10 mouse cellular contexts compared by ENCODE assay signal in the genomic region with DNA sequence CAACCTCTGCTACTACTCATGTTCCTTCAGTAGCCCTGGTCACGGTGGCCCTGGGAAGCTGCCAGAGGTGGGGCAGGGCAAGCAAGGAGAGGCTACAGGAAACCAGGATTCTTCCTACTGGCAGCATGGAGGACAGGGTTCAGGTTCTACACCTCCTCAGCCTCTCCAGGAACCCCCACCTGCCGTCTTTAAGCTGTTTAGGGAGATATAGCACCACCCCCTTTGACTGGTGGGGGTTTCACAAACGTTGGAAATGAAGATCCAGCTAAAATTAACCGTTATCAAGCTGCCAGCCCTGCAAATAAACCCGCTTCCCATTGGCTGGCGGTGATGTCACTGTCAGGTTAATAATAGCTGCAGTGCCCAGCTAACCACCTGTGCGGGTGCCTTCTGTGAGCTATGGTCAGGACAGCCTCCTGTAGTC. TPM values are rescaled to one million over a fixed set of nuclear protein-coding genes. Genes with fewer than 3 reads are reported as not detected.
A peak's percentile ranks its signal among the peaks of the same experiment; 100 is the strongest.
DNase-seq lines count a peak whose midpoint lies in the region; ATAC-seq lines count a peak whose summit lies in the region.
"Had no signal": no experiment of that assay in that cellular context is flagged by ENCODE, and none has a peak within 500 bp of the region (broad histone marks: within the 10 kb centered on the region; RNA-seq: fewer than 3 reads in every experiment).

No protein-coding gene starts in this region.

- no peaks in the 10 kb centered on the region for H3K36me3 ChIP-seq in hindbrain, embryonic 14.5 days (replicated peaks; ENCODE audit: control insufficient read depth, insufficient read depth)
- no peaks in the 10 kb centered on the region for H3K36me3 ChIP-seq in hindbrain, embryonic 10.5 days
- H3K36me3 ChIP-seq: lung, embryonic 15.5 days had no signal

- peak overlapping the region; percentile 57 for H3K27ac ChIP-seq in hindbrain, embryonic 14.5 days
- no peak overlapping the region for H3K27ac ChIP-seq in hindbrain, embryonic 10.5 days
- H3K27ac ChIP-seq: lung, embryonic 15.5 days had no signal

- no peak overlapping the region for H3K4me2 ChIP-seq in hindbrain, embryonic 14.5 days (replicated peaks)
- H3K4me2 ChIP-seq: lung, embryonic 15.5 days had no signal

- no peak for DNase-seq in hindbrain, embryonic 14.5 days (ENCODE audit: low spot score)
- DNase-seq in hindbrain, embryonic 10.5 days (ENCODE audit: low spot score): no peak
- DNase-seq in frontal cortex, postnatal 36 days (ENCODE audit: low spot score in 2 of 2): peak; percentile 69 to 93
- DNase-seq in layer of hippocampus, adult 9-11 months: peak; percentile 87
- peak; percentile 83 to 90 for DNase-seq in right cerebral cortex, postnatal 36 days (ENCODE audit: low spot score in 2 of 2)
- no peak for DNase-seq in urinary bladder, postnatal 10 days (ENCODE audit: low spot score)
- DNase-seq in urinary bladder, postnatal 14 days (ENCODE audit: low spot score): no peak
- no peak for DNase-seq in kidney, postnatal 14 days

- no peaks in the 10 kb centered on the region for H3K27me3 ChIP-seq in hindbrain, embryonic 14.5 days (ENCODE audit: control insufficient read depth, insufficient read depth, low read length)
- H3K27me3 ChIP-seq in hindbrain, embryonic 10.5 days (ENCODE audit: insufficient read depth, poor library complexity, severe bottlenecking): peaks cover 52% of the 10 kb centered on the region

- H3K9ac ChIP-seq in hindbrain, embryonic 14.5 days: no peak overlapping the region
- H3K9ac ChIP-seq: lung, embryonic 15.5 days had no signal

- H3K9me3 ChIP-seq in hindbrain, embryonic 14.5 days (ENCODE audit: control insufficient read depth, low read length): no peaks in the 10 kb centered on the region
- H3K9me3 ChIP-seq in hindbrain, embryonic 10.5 days: no peaks in the 10 kb centered on the region
- H3K9me3 ChIP-seq: lung, embryonic 15.5 days had no signal

- no peak overlapping the region for H3K4me3 ChIP-seq in hindbrain, embryonic 14.5 days (replicated peaks; ENCODE audit: low read length)
- H3K4me3 ChIP-seq in hindbrain, embryonic 10.5 days: no peak overlapping the region
- H3K4me3 ChIP-seq: lung, embryonic 15.5 days had no signal

- peaks cover 44% of the 10 kb centered on the region for H3K4me1 ChIP-seq in hindbrain, embryonic 14.5 days (replicated peaks; ENCODE audit: control insufficient read depth, insufficient read depth, low read length)
- H3K4me1 ChIP-seq in hindbrain, embryonic 10.5 days (replicated peaks): peaks cover 34% of the 10 kb centered on the region
- H3K4me1 ChIP-seq: lung, embryonic 15.5 days had no signal

- 53% methylated on average over 7 of the region's 7 CpGs for WGBS in hindbrain, embryonic 14.5 days
- WGBS in hindbrain, embryonic 10.5 days: 58% methylated on average over 7 of the region's 7 CpGs

- ATAC-seq in hindbrain, embryonic 14.5 days (ENCODE audit: low FRiP score): no peak

RNA-seq across cellular contexts. Expression of a gene that starts 2.3 kb away (rescaled TPM):
- polyA plus RNA-seq in hindbrain, embryonic 14.5 days (2014; fragmentation: Nextera tagmentation; extraction: Ambion mirVana): 21.1 and 22.3 TPM in 2 replicates
- polyA plus RNA-seq in hindbrain, embryonic 10.5 days (2016; fragmentation: Nextera tagmentation; extraction: Ambion mirVana): 0.47 TPM in 1 of 2 replicates, not detected in the other

RNA-seq across cellular contexts. Expression of a gene that starts 24.0 kb away (rescaled TPM):
- polyA plus RNA-seq in hindbrain, embryonic 14.5 days (2014; fragmentation: Nextera tagmentation; extraction: Ambion mirVana): 54.2 and 55.9 TPM in 2 replicates
- polyA plus RNA-seq in hindbrain, embryonic 10.5 days (2016; fragmentation: Nextera tagmentation; extraction: Ambion mirVana): 5.4 and 15.5 TPM in 2 replicates

RNA-seq across cellular contexts. Expression of a gene that starts 27.9 kb away (rescaled TPM):
- polyA plus RNA-seq in hindbrain, embryonic 14.5 days (2014; fragmentation: Nextera tagmentation; extraction: Ambion mirVana): 382 and 446 TPM in 2 replicates
- polyA plus RNA-seq in hindbrain, embryonic 10.5 days (2016; fragmentation: Nextera tagmentation; extraction: Ambion mirVana): 324 and 415 TPM in 2 replicates

RNA-seq across cellular contexts. Expression of a gene that starts 43.5 kb away (rescaled TPM):
- not detected in 2 replicates for polyA plus RNA-seq in hindbrain, embryonic 14.5 days (2014; fragmentation: Nextera tagmentation; extraction: Ambion mirVana)
- polyA plus RNA-seq in hindbrain, embryonic 10.5 days (2016; fragmentation: Nextera tagmentation; extraction: Ambion mirVana): not detected in 2 replicates
- polyA plus RNA-seq: intestine, embryonic 14.5 days had no signal

RNA-seq across cellular contexts. Expression of a gene that starts 53.9 kb away (rescaled TPM):
- polyA plus RNA-seq in hindbrain, embryonic 14.5 days (2014; fragmentation: Nextera tagmentation; extraction: Ambion mirVana): 0.29 and 0.48 TPM in 2 replicates
- polyA plus RNA-seq in hindbrain, embryonic 10.5 days (2016; fragmentation: Nextera tagmentation; extraction: Ambion mirVana): 0.07 TPM in 1 of 2 replicates, not detected in the other

Comparison
In these comparisons a context has a peak if more than half of its experiments do, and no peak if none do; other contexts are left out.
1. RNA of a gene that starts 2.3 kb away (polyA plus RNA-seq): 21.1 to 22.3 TPM in hindbrain, embryonic 14.5 days; 0.47 TPM in hindbrain, embryonic 10.5 days; every median in the first group is over 10 times any median in the second.
2. DNase-seq: peak in frontal cortex, postnatal 36 days (2 of 2), layer of hippocampus, adult 9-11 months (single experiment) and right cerebral cortex, postnatal 36 days (2 of 2); none in hindbrain, embryonic 14.5 days (single experiment), hindbrain, embryonic 10.5 days (single experiment), urinary bladder, postnatal 10 days (single experiment), urinary bladder, postnatal 14 days (single experiment) and kidney, postnatal 14 days (single experiment).